Mouse (Mus musculus): ENCODE data around the gene Elf4. TPM values are rescaled to one million over a fixed set of nuclear protein-coding genes. Genes with fewer than 3 reads are reported as not detected.

The Elf4 gene
- polyA plus RNA-seq, 1 experiment from 2014 or later = 9.3 TPM

DNA sequence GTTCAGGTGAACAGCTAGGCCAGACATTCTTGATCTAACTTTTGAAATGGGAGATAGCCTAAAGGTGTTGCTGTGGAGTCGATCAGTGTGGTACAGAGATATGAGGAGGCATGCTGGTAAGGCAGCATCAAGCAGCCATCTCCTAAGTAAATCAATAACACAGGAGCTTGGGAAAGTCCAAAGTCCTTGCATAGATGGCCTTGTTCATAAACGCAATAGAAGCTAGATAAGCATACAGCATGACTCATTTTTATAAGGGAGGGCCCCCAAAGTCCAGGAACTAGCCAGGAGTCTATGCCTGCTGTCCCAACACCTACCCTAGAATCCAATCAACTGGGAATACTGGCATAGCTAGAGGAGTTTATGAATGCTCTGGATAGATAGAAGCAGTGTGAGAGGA is 44.5 kb downstream of the Elf4 start:
- H3K9me3 ChIP-seq (replicated peaks; ENCODE audit: control insufficient read depth, low read length) = no peaks in the 10 kb centered on the region
- no peak overlapping the region for H3K9ac ChIP-seq (ENCODE audit: low read length)
- H3K27me3 ChIP-seq (ENCODE audit: control insufficient read depth, insufficient read depth, low read length) = no peaks in the 10 kb centered on the region
- peak; percentile 75; the same call in 1 of the 2 replicates for ATAC-seq (ENCODE audit: insufficient read depth, low FRiP score)
- WGBS = 66% methylated on average over 2 of the region's 2 CpGs
- H3K4me1 ChIP-seq (ENCODE audit: control insufficient read depth, insufficient read depth, low read length) = no peaks in the 10 kb centered on the region
- peak overlapping the region; percentile 49 for H3K27ac ChIP-seq (ENCODE audit: low read length)
- H3K36me3 ChIP-seq (ENCODE audit: control insufficient read depth, insufficient read depth, low read length) = no peaks in the 10 kb centered on the region
- peak overlapping the region; percentile 9; the same call in 1 of the 2 replicates for H3K4me2 ChIP-seq (ENCODE audit: low read depth, low read length)
- no peak overlapping the region for H3K4me3 ChIP-seq (replicated peaks; ENCODE audit: low read length)

DNA sequence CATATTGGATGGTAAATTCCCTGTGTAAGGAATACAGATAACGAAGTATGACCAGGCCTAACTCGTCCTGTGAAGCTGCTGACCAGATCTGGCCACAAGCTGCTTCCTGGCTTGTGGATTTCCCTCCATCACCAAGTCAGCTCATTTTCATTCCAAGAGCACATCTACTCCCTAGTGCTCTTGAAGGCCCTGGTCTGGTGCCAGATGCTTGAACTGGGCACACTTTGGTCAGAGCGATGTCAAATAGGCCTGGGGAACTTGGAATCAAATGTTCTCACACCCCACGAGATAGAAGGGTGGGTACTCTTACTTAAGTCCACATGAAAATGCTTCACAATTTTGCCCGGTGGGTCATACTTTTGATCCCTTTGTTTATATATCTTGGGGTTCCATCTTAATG is 48.6 kb downstream of the Elf4 start:
- Histone ChIP-seq H3K4me3 (replicated peaks; ENCODE audit: low read length) (no peak overlapping the region), H3K4me2 (ENCODE audit: low read depth, low read length) (no peak overlapping the region), H3K27me3 (ENCODE audit: control insufficient read depth, insufficient read depth, low read length) (no peaks in the 10 kb centered on the region), H3K9me3 (replicated peaks; ENCODE audit: control insufficient read depth, low read length) (no peaks in the 10 kb centered on the region), H3K9ac (ENCODE audit: low read length) (no peak overlapping the region), H3K4me1 (ENCODE audit: control insufficient read depth, insufficient read depth, low read length) (no peaks in the 10 kb centered on the region), H3K36me3 (ENCODE audit: control insufficient read depth, insufficient read depth, low read length) (no peaks in the 10 kb centered on the region), H3K27ac (ENCODE audit: low read length) (no peak overlapping the region)
- no peak for ATAC-seq (ENCODE audit: insufficient read depth, low FRiP score)
- WGBS = 79% methylated on average over 5 of the region's 5 CpGs

DNA sequence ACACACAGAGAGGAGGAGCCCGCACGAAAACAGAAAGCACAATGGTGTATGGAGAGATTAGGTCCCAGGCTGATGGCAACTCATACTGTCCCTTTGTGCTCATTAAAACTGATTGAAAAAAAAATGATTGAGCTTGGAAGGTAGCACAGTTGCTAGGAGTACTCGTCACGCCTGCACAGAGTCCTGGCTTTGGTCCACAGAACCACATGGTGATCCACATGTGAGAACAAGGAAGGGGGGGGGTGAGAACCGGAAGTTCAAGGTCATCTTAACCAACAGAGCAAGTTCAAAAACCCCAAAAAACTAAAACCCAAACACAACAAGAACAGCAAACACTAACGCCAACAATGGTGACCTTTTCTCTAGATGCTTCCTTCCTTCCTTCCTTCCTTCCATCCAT is 50.3 kb downstream of the Elf4 start:
- Histone ChIP-seq H3K4me1 (ENCODE audit: control insufficient read depth, insufficient read depth, low read length) (no peaks in the 10 kb centered on the region), H3K4me3 (replicated peaks; ENCODE audit: low read length) (no peak overlapping the region), H3K9me3 (replicated peaks; ENCODE audit: control insufficient read depth, low read length) (no peaks in the 10 kb centered on the region), H3K9ac (ENCODE audit: low read length) (no peak overlapping the region), H3K27me3 (ENCODE audit: control insufficient read depth, insufficient read depth, low read length) (no peaks in the 10 kb centered on the region), H3K27ac (ENCODE audit: low read length) (no peak overlapping the region), H3K36me3 (ENCODE audit: control insufficient read depth, insufficient read depth, low read length) (no peaks in the 10 kb centered on the region), H3K4me2 (ENCODE audit: low read depth, low read length) (no peak overlapping the region)
- 69% methylated on average over 6 of the region's 6 CpGs for WGBS
- no peak for ATAC-seq (ENCODE audit: insufficient read depth, low FRiP score)

DNA sequence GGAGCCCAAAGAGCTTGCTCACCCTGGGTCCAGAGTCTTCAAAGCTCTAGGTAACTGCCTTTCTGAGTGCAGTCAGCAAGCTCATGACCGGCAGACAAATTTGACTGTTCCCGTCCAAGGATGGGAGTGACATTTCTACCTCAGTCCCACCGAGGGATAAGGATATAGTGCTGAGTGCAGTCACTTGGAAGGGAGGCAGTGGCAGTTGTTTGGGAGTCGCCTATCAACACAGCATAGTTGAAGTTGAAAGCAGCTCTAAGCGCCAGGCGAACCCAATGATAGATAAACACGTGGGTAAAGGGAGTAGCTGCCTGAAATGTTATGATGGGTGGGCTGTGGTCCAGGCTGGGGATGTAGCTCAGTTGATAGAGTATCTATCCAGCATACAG is 52.5 kb downstream of the Elf4 start:
- H3K27me3 ChIP-seq (ENCODE audit: control insufficient read depth, insufficient read depth, low read length) = no peaks in the 10 kb centered on the region
- H3K4me2 ChIP-seq (ENCODE audit: low read depth, low read length) = peak overlapping the region; percentile 59; the same call in 1 of the 2 replicates
- H3K9ac ChIP-seq (ENCODE audit: low read length) = no peak overlapping the region
- H3K36me3 ChIP-seq (ENCODE audit: control insufficient read depth, insufficient read depth, low read length) = no peaks in the 10 kb centered on the region; the same call in 1 of the 2 replicates
- 12% methylated on average over 7 of the region's 7 CpGs for WGBS
- no peaks in the 10 kb centered on the region for H3K9me3 ChIP-seq (replicated peaks; ENCODE audit: control insufficient read depth, low read length)
- no peaks in the 10 kb centered on the region for H3K4me1 ChIP-seq (ENCODE audit: control insufficient read depth, insufficient read depth, low read length)
- H3K27ac ChIP-seq (ENCODE audit: low read length) = no peak overlapping the region
- ATAC-seq (ENCODE audit: insufficient read depth, low FRiP score) = no peak
- peak overlapping the region; percentile 47; the same call in 1 of the 2 replicates for H3K4me3 ChIP-seq (replicated peaks; ENCODE audit: low read length)

DNA sequence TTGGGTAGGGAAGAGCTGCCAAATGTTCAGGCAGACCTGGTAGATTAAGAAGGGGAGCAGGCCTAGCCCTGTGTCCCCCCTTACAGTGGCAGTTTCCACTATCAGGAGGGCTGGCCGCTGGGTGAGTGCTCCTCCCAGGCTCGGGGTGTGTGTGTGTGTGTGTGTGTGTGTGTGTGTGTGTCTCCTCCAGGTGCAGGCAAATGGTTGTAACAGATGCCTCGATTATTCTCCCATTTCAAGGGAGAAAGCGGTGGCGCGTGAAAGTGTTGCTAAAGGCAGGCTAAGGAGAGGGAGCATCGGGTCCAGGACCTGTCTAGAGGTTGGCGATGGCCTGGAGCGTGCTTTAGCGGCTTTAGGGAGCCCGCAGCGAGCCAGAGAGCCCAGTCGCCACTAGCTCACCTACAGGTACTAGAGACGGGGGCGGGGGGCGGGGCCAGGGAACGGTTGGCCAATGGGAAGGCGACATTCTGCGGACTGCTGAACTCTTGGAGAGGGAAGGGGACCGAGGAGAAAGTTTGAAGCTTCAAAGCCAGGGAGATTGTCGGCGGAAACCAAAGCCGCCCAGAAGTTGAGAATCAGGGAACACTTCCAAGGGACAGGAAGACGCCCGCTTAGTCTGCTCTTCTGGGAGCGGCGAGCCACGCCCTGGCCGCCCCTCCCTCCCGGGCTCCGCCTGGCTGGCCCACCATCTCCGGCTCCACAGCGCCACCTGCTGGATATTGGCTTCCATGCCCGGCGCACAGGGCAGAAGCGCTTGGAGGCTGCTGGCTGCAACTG is 53.1 kb downstream of the Elf4 start:
- WGBS = 12% methylated on average over 36 of the region's 36 CpGs
- H3K27ac ChIP-seq (ENCODE audit: low read length) = peak overlapping the region; percentile 42; the same call in 1 of the 2 replicates
- peak overlapping the region; percentile 47 for H3K4me3 ChIP-seq (replicated peaks; ENCODE audit: low read length)
- peak overlapping the region; percentile 59 for H3K4me2 ChIP-seq (ENCODE audit: low read depth, low read length)
- H3K36me3 ChIP-seq (ENCODE audit: control insufficient read depth, insufficient read depth, low read length) = no peaks in the 10 kb centered on the region; the same call in 1 of the 2 replicates
- no peaks in the 10 kb centered on the region for H3K4me1 ChIP-seq (ENCODE audit: control insufficient read depth, insufficient read depth, low read length)
- H3K9ac ChIP-seq (ENCODE audit: low read length) = peak overlapping the region; percentile 55
- peak; percentile 89 for ATAC-seq (ENCODE audit: insufficient read depth, low FRiP score)
- no peaks in the 10 kb centered on the region for H3K9me3 ChIP-seq (replicated peaks; ENCODE audit: control insufficient read depth, low read length)
- H3K27me3 ChIP-seq (ENCODE audit: control insufficient read depth, insufficient read depth, low read length) = no peaks in the 10 kb centered on the region

DNA sequence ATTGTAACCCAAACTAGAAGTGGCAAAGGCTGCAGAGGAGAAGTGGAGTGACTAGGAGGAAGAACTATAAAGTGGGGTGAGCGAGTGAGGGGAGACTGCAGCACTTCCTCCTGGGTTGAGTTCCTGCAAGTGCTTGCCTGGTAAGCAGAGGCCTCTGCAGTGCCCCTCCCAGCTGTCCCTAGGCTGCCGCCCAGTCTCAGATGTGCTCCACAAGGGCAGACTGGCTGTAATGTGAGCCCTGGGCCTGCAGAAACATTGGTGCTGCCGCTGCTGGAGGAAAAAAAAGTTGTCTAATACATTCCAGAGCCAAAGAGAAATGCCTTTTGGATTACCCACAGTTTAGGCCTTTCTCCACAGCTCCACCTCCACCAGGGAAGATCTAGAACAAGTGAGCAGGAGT is 57.8 kb downstream of the Elf4 start:
- no peaks in the 10 kb centered on the region for H3K27me3 ChIP-seq (ENCODE audit: control insufficient read depth, insufficient read depth, low read length)
- no peak overlapping the region for H3K27ac ChIP-seq (ENCODE audit: low read length)
- H3K9ac ChIP-seq (ENCODE audit: low read length) = no peak overlapping the region
- peaks cover 12% of the 10 kb centered on the region for H3K36me3 ChIP-seq (ENCODE audit: control insufficient read depth, insufficient read depth, low read length)
- no peaks in the 10 kb centered on the region for H3K4me1 ChIP-seq (ENCODE audit: control insufficient read depth, insufficient read depth, low read length)
- no peak for ATAC-seq (ENCODE audit: insufficient read depth, low FRiP score)
- H3K4me3 ChIP-seq (replicated peaks; ENCODE audit: low read length) = no peak overlapping the region
- no peaks in the 10 kb centered on the region for H3K9me3 ChIP-seq (replicated peaks; ENCODE audit: control insufficient read depth, low read length)
- no peak overlapping the region for H3K4me2 ChIP-seq (ENCODE audit: low read depth, low read length)
- 23% methylated on average over 3 of the region's 3 CpGs for WGBS

DNA sequence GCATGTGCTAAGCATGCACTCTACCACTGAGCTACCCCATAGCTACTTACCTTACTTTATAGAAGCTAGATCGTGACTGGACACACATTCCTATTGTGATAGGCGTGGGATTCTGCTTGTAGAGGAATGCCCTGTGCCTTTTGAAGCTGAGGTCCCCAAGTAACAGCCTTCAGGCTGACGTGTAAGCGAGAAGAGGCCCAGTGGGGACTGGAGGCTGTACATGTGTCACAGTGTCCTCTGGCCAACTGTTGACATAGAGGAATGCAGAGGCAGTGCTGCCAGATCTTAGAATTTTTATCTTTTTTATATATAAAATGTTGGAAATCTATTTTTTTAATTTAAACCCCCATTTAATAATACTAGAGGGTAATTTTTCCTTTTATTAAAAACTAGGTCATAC is 62.9 kb downstream of the Elf4 start:
- H3K9ac ChIP-seq (ENCODE audit: low read length) = no peak overlapping the region
- H3K4me1 ChIP-seq (ENCODE audit: control insufficient read depth, insufficient read depth, low read length) = no peaks in the 10 kb centered on the region
- no peak for ATAC-seq (ENCODE audit: insufficient read depth, low FRiP score)
- H3K27ac ChIP-seq (ENCODE audit: low read length) = no peak overlapping the region
- no peaks in the 10 kb centered on the region for H3K9me3 ChIP-seq (replicated peaks; ENCODE audit: control insufficient read depth, low read length)
- H3K4me2 ChIP-seq (ENCODE audit: low read depth, low read length) = no peak overlapping the region
- WGBS = 84% methylated on average over 4 of the region's 4 CpGs
- H3K27me3 ChIP-seq (ENCODE audit: control insufficient read depth, insufficient read depth, low read length) = no peaks in the 10 kb centered on the region
- H3K36me3 ChIP-seq (ENCODE audit: control insufficient read depth, insufficient read depth, low read length) = peaks cover 12% of the 10 kb centered on the region; the same call in 1 of the 2 replicates
- no peak overlapping the region for H3K4me3 ChIP-seq (replicated peaks; ENCODE audit: low read length)

DNA sequence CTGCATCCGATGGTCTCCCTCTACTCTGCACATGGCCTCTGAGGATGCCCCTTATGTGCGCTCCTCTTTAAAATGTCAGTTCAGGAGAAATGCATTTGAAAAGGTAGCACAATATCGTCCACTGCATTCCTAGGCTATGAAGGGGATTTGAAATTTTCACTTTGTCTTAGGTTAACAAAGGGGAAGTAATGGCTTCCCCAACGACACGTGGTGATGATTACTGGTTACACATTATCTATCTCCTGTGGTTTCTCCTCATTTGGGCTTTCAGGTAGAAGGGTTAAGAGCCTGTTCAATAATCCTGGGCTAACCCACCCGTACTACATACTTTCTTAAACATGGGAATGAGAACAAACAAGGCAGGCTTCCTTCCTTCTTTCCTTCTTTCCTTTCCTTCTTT is 73.6 kb downstream of the Elf4 start:
- no peak overlapping the region for H3K4me2 ChIP-seq (ENCODE audit: low read depth, low read length)
- no peak overlapping the region for H3K4me3 ChIP-seq (replicated peaks; ENCODE audit: low read length)
- H3K36me3 ChIP-seq (ENCODE audit: control insufficient read depth, insufficient read depth, low read length) = no peaks in the 10 kb centered on the region
- no peak overlapping the region for H3K9ac ChIP-seq (ENCODE audit: low read length)
- no peaks in the 10 kb centered on the region for H3K4me1 ChIP-seq (ENCODE audit: control insufficient read depth, insufficient read depth, low read length)
- ATAC-seq (ENCODE audit: insufficient read depth, low FRiP score) = no peak
- 85% methylated on average over 6 of the region's 6 CpGs for WGBS
- no peaks in the 10 kb centered on the region for H3K27me3 ChIP-seq (ENCODE audit: control insufficient read depth, insufficient read depth, low read length)
- H3K9me3 ChIP-seq (replicated peaks; ENCODE audit: control insufficient read depth, low read length) = no peaks in the 10 kb centered on the region
- no peak overlapping the region for H3K27ac ChIP-seq (ENCODE audit: low read length)

DNA sequence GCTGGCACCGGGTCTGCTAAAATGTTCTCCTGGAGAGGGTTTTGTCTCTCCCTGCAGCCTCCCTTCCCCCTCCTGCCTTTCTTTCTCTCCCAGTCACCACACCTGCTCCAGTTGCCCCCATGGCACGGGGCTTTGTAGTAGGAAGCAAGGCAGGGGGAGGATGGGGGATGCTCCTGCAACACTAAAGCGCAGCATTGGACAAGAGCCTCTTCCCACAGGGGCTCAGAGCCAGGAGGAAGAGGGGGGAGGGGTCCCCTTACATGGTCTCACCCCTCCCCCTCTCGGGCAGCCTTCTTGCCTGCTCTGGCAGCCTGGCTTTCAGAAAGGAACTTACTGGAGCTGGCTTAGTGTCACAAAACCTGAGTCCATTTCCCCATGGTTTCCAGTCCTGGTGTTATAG is 77.0 kb downstream of the Elf4 start:
- H3K9me3 ChIP-seq (replicated peaks; ENCODE audit: control insufficient read depth, low read length) = no peaks in the 10 kb centered on the region
- no peak overlapping the region for H3K27ac ChIP-seq (ENCODE audit: low read length)
- no peaks in the 10 kb centered on the region for H3K27me3 ChIP-seq (ENCODE audit: control insufficient read depth, insufficient read depth, low read length)
- H3K4me1 ChIP-seq (ENCODE audit: control insufficient read depth, insufficient read depth, low read length) = no peaks in the 10 kb centered on the region
- H3K4me2 ChIP-seq (ENCODE audit: low read depth, low read length) = no peak overlapping the region
- no peak for ATAC-seq (ENCODE audit: insufficient read depth, low FRiP score)
- no peak overlapping the region for H3K4me3 ChIP-seq (replicated peaks; ENCODE audit: low read length)
- no peaks in the 10 kb centered on the region for H3K36me3 ChIP-seq (ENCODE audit: control insufficient read depth, insufficient read depth, low read length)
- WGBS = 66% methylated on average over 4 of the region's 4 CpGs
- H3K9ac ChIP-seq (ENCODE audit: low read length) = no peak overlapping the region

Data from stomach, embryonic 16.5 days (tissue).